Mouse (Mus musculus) layer of hippocampus, adult 8-10 months (tissue): ENCODE measurements around the gene Olfr457. TPM values are rescaled to one million over a fixed set of nuclear protein-coding genes. Genes with fewer than 3 reads are reported as not detected.
"Not testable (repeated sequence)": the region's sequence is repeated elsewhere in the genome, so short reads cannot be mapped to it uniquely, and the experiment has no call there.

ENCODE experiments used
- DNase-seq, 2 experiments: peaks; one replicate each; pipeline ENCODE4 v3.0.0; 2022; ENCODE audit warnings: low spot score in 2 of 2
- total RNA-seq, 4 experiments: library from RNA; stranded (reverse); gene quantifications; 2 replicates each; pipeline ENCODE4 v1.2.4; 2022

Olfr457 gene
- not detected for total RNA-seq

DNA sequence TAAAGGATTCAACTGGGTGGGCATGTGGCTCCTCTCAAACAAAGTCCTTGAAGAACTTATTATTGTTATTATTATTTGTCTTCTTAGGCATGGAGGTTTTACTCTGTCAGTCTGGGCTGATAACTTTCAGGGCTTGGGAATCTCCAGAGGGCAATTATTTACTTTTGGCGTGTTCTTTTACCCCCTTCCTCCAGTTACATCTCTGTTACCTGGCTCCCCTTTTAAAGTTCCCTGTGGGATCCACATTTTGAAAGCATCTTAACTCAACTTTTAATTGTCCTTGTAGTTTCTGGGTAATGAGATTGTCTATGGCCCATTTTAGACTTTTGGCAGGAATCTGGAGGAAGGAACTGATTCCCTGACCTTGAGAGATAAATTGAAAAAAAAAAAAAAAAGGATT lies at the start of gene Olfr457:
Gene Olfr457, minus strand, starts transcription at position 101 of the 400 bp plus-strand sequence.
- DNase-seq, result no peak

GRCm38 (mm10) chr6:42513461-42513860 lies 37.3 kb upstream of the Olfr457 start:
- DNase-seq, result no peak

- no peak for DNase-seq
These were observed 33.2 kb upstream of the Olfr457 start for GRCm38 (mm10) chr6:42509311-42509710.

DNA sequence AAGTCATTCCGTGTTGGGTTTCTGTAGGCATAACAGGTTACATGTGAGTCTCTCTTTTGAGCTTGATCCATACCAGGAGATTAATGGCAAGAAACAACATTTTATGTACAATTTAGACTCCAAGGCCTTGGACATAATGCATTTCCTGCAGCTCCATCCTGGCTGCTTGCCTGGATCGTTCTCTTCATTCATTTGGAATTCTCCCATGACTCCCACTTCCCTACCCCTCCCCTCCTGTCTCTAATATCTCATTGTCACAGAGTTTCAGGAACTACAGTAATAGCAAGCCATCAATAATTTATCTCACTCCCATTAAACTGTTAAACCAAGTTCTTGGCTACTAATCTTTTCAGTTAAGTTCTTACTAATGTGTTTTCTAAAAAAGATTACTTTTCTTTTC lies 27.3 kb upstream of the Olfr457 start:
- DNase-seq, result peak in 1 of 2 experiments; percentile 5

DNA sequence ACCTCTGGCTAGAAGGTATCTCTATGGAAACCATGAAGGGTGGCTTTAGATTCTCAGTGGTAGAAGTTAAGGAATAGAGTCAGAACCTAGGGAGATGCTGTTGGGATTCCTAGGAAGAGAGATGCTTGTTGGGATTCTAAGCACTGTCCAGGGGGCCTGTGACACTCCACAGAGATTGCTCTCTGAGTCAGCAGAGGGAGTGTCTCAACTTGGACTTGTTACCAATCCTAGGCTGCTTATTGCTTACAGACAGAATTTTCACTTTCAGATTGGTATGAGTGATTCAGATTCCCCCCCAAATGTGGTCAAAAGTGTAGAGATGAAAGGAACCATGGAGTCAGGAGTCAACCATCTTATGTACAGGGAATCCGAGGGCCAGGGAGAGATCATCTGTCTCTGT lies 13.6 kb upstream of the Olfr457 start:
- DNase-seq, result no peak

- DNase-seq, result no peak
These were observed 11.0 kb upstream of the Olfr457 start, which contains the start of gene Olfr456 for GRCm38 (mm10) chr6:42487114-42487513. Olfr456 (minus strand) TSS chr6:42487214.

GRCm38 (mm10) chr6:42484633-42485032 lies 8.5 kb upstream of the Olfr457 start:
- no peak for DNase-seq

- DNase-seq, result not testable (repeated sequence)
These were observed 4.8 kb downstream of the Olfr457 start for GRCm38 (mm10) chr6:42471298-42471697.

GRCm38 (mm10) chr6:42470542-42470941 lies 5.6 kb downstream of the Olfr457 start:
- DNase-seq, result no peak

GRCm38 (mm10) chr6:42465096-42465495 lies 11.0 kb downstream of the Olfr457 start, which contains the start of gene Olfr458:
Olfr458 (minus strand) TSS chr6:42465196.
- DNase-seq, result no peak

DNA sequence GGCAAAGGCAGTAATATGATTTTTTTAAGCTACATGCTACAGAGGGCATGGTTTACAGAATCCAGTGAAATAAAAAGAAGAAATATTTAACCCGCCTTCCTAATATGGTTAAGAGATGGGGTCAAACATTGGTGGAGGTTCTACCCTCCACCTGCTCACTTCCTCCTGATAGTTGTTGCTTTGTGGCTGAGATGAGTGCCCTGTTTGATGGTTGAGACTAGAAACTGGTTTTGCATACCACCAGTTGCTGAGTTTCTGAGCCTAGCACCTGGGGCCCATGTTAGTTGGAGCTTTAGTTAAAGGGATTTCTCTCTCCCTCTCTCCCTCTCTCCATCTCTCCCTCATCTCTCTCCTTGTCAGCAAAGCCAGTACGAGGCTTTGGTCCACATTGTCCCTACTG lies 28.8 kb downstream of the Olfr457 start:
- DNase-seq, result no peak

GRCm38 (mm10) chr6:42444491-42444890 lies 31.6 kb downstream of the Olfr457 start:
- DNase-seq, result no peak

GRCm38 (mm10) chr6:42441395-42441794 lies 34.7 kb downstream of the Olfr457 start:
- DNase-seq, result no peak

DNA sequence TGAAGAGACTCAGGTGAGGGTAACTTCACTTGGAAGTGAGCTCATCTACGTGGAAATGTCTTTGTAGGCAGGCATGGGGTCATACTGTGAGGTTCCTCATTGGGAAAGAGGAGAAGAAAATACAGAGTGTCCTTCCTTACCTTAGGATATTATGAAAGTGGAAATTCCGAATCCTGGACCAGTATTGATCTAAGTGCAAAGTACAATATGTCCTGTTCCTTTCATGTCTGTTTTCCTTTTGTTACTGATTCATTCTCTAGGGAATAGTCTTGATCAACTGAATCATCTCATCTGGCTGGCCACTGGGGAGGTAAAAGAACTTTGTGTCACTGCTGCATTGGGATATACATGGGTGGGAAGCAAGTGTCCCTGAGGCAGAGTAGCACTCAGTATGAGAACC lies 40.6 kb downstream of the Olfr457 start:
- no peak for DNase-seq

DNA sequence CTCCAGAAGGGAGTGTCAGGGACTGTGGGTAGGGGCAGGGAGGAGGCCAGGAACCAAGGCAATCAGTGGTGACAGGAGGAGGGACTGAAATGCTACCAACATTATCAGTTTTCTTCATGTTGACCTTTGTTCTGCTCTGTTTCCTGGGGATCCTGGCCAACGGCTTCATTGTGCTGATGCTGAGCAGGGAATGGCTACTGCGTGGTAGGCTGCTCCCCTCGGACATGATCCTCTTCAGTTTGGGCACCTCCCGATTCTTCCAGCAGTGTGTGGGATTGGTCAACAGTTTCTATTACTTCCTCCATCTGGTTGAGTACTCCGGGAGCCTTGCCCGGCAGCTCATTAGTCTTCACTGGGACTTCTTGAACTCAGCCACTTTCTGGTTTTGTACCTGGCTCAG lies 41.7 kb downstream of the Olfr457 start, which contains the start of gene Tas2r126:
Gene Tas2r126, plus strand, starts transcription at position 90 of the 400 bp plus-strand sequence.
- DNase-seq, result no peak

GRCm38 (mm10) chr6:42433554-42433953 lies 42.6 kb downstream of the Olfr457 start:
- DNase-seq, result no peak

DNA sequence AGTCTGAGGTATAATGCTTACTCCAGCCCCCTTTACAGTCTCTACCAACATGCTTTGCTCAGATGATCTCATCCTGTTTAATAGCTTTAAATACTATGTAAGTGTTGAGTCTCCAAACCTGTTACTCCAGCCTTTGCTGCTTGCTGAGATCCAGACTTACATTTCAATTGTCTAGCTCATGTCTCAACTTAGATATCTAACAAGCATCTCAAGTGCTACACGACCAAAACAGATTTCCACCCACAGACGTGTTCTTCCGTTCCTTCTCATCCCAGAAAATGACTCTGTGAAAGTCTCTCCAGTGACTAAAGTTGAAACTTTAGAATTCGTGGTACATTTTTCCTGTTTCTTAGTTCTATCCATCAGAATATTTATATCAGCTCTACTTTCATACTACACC lies 49.8 kb downstream of the Olfr457 start:
- DNase-seq, result no peak

GRCm38 (mm10) chr6:42424472-42424871 lies 51.7 kb downstream of the Olfr457 start:
- no peak for DNase-seq

DNA sequence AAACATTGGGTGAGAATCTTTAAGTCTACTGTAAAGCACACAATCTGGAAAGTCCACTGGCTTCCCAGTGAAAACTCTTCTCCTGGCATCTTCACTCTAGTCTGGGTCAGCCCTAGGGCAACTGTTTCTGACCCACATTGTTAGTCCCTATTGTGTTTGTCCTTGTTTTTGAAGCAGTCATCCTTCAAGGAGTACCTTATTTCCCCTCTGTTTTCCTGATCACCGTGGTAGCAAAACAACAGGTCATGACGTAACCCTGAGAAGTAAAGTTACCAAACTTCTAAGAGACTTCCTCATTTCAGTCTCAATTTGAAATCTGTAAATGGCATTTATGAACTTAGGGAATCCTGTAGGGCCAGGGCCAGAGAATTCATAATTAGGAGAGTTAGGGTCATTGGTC lies 54.7 kb downstream of the Olfr457 start:
- DNase-seq, result no peak

DNA sequence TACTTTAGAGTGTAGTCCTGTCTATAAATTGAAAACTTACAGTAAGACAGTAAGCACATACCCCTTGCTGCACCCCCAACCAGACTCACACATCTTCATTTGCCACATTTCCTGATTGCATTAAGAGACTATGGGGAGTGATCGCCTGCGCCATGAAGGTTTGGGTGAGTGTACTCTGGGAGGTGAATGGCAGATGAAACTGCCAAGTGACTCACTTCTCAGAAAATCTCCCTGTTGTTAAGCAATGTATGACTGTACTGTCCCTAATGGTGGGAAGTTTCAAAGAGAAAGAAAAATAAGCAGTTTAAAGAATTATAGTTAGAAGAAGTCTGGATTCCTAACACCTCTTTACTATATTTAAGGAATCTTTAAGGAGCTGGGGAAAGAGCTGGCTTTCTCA lies 56.7 kb downstream of the Olfr457 start:
- DNase-seq, result no peak
